ENCODE assay signal across 9 mouse cellular contexts in the genomic region with DNA sequence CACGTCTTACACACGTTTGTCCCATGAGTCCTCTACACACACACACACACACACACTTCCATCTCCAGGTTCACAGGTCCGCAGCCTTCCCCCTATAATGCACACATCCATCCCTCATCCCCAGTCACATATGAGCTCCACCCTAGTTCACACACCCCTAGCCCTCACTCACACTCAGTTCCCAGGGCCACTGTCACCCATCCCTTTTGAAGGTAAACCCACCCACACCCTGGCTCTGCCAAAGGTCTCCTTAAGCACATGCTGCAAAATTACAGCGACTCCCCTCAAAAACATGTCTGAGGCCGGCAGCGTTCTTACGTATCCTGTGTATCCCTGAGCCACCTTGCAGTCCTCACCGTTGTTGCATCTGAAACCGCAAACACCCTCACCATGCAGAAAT. TPM values are rescaled to one million over a fixed set of nuclear protein-coding genes. Genes with fewer than 3 reads are reported as not detected.
DNase-seq lines count a peak whose midpoint lies in the region; ATAC-seq and TF ChIP-seq lines count a peak whose summit lies in the region.
"Had no signal": no experiment of that assay in that cellular context is flagged by ENCODE, and none has a peak within 500 bp of the region (broad histone marks: within the 10 kb centered on the region; RNA-seq: fewer than 3 reads in every experiment).

No protein-coding gene starts in this region.

- H3K4me2 ChIP-seq in liver, embryonic 11.5 days = peak overlapping the region; percentile 82
- H3K4me2 ChIP-seq in forebrain, embryonic 13.5 days = peak overlapping the region; percentile 57
- peak overlapping the region; percentile 58 for H3K4me2 ChIP-seq in limb, embryonic 14.5 days (replicated peaks; ENCODE audit: low read depth, low read length, severe bottlenecking)
- peak overlapping the region; percentile 79 for H3K4me2 ChIP-seq in neural tube, embryonic 15.5 days

- peak overlapping the region; percentile 40 for H3K4me3 ChIP-seq in liver, embryonic 11.5 days (ENCODE audit: low read depth, low read length)
- H3K4me3 ChIP-seq in forebrain, embryonic 13.5 days = peak overlapping the region; percentile 35
- H3K4me3 ChIP-seq in limb, embryonic 14.5 days (replicated peaks; ENCODE audit: low read length) = peak overlapping the region; percentile 29; the same call in 1 of the 2 replicates
- H3K4me3 ChIP-seq in neural tube, embryonic 15.5 days (replicated peaks) = peak overlapping the region; percentile 54

- peaks cover 6% of the 10 kb centered on the region; the same call in 1 of the 2 replicates for H3K4me1 ChIP-seq in liver, embryonic 11.5 days (replicated peaks; ENCODE audit: control insufficient read depth, insufficient read depth, low read length)
- H3K4me1 ChIP-seq in forebrain, embryonic 13.5 days = peaks cover 26% of the 10 kb centered on the region
- peaks cover 3% of the 10 kb centered on the region; the same call in 1 of the 2 replicates for H3K4me1 ChIP-seq in limb, embryonic 14.5 days (ENCODE audit: control insufficient read depth, insufficient read depth, low read length)
- H3K4me1 ChIP-seq in neural tube, embryonic 15.5 days = peaks cover 26% of the 10 kb centered on the region

- no peak for ATAC-seq in liver, embryonic 11.5 days (replicated peaks; ENCODE audit: low FRiP score)
- no peak for ATAC-seq in forebrain, embryonic 13.5 days
- no peak for ATAC-seq in limb, embryonic 14.5 days (ENCODE audit: low FRiP score, low read depth)
- ATAC-seq in neural tube, embryonic 15.5 days (ENCODE audit: low FRiP score) = peak; percentile 18; the same call in 1 of the 2 replicates

- H3K27me3 ChIP-seq in liver, embryonic 11.5 days (replicated peaks; ENCODE audit: control insufficient read depth, insufficient read depth, low read length) = peaks cover 26% of the 10 kb centered on the region
- H3K27me3 ChIP-seq in forebrain, embryonic 13.5 days = peaks cover 38% of the 10 kb centered on the region
- peaks cover 25% of the 10 kb centered on the region for H3K27me3 ChIP-seq in limb, embryonic 14.5 days (ENCODE audit: control insufficient read depth, insufficient read depth, low read length)
- H3K27me3 ChIP-seq in neural tube, embryonic 15.5 days (replicated peaks) = peaks cover 27% of the 10 kb centered on the region; the same call in 1 of the 2 replicates

- 25% methylated on average over 9 of the region's 9 CpGs for WGBS in liver, embryonic 11.5 days
- WGBS in forebrain, embryonic 13.5 days = 23% methylated on average over 9 of the region's 9 CpGs
- WGBS in limb, embryonic 14.5 days = 25% methylated on average over 9 of the region's 9 CpGs
- 29% methylated on average over 9 of the region's 9 CpGs for WGBS in neural tube, embryonic 15.5 days

- H3K27ac ChIP-seq in liver, embryonic 11.5 days (ENCODE audit: low read depth, low read length) = no peak overlapping the region
- no peak overlapping the region for H3K27ac ChIP-seq in forebrain, embryonic 13.5 days
- no peak overlapping the region for H3K27ac ChIP-seq in limb, embryonic 14.5 days (replicated peaks; ENCODE audit: low read depth, low read length)
- no peak overlapping the region for H3K27ac ChIP-seq in neural tube, embryonic 15.5 days (replicated peaks)

- H3K36me3 ChIP-seq in liver, embryonic 11.5 days (ENCODE audit: control insufficient read depth, insufficient read depth, low read length) = no peaks in the 10 kb centered on the region
- 0 out of 2 replicates have a peak, but pooled peaks cover 3% of the 10 kb centered on the region for H3K36me3 ChIP-seq in forebrain, embryonic 13.5 days (ENCODE audit: poor library complexity, severe bottlenecking)
- H3K36me3 ChIP-seq in limb, embryonic 14.5 days (ENCODE audit: control insufficient read depth, insufficient read depth, low read length) = 0 out of 2 replicates have a peak, but pooled peaks cover 1% of the 10 kb centered on the region
- peaks cover under 1% of the 10 kb centered on the region; the same call in 1 of the 2 replicates for H3K36me3 ChIP-seq in neural tube, embryonic 15.5 days

- no peak for DNase-seq in liver, embryonic 11.5 days (ENCODE audit: low spot score)
- DNase-seq in liver = no peak
- no peak for DNase-seq in limb, embryonic 14.5 days (ENCODE audit: low spot score)
- DNase-seq in gastrocnemius, postnatal 4 days (ENCODE audit: low spot score in 2 of 2) = no peak
- DNase-seq in B cell, adult 2 months = no peak
- no peak for DNase-seq in left cerebral cortex, adult 9 months (ENCODE audit: low spot score in 2 of 2)
- DNase-seq: lung, postnatal 36 days had no signal

- no peak overlapping the region for H3K9ac ChIP-seq in liver, embryonic 11.5 days (ENCODE audit: low read depth, low read length)
- peak overlapping the region; percentile 54; the same call in 1 of the 2 replicates for H3K9ac ChIP-seq in forebrain, embryonic 13.5 days
- H3K9ac ChIP-seq in limb, embryonic 14.5 days (ENCODE audit: low read depth, low read length, severe bottlenecking) = peak overlapping the region; percentile 51; the same call in 1 of the 2 replicates
- peak overlapping the region; percentile 65 for H3K9ac ChIP-seq in neural tube, embryonic 15.5 days (replicated peaks)

- H3K9me3 ChIP-seq in liver, embryonic 11.5 days (ENCODE audit: control insufficient read depth, low read length) = peaks cover 2% of the 10 kb centered on the region; the same call in 1 of the 2 replicates
- H3K9me3 ChIP-seq in forebrain, embryonic 13.5 days (replicated peaks) = no peaks in the 10 kb centered on the region
- no peaks in the 10 kb centered on the region for H3K9me3 ChIP-seq in limb, embryonic 14.5 days (ENCODE audit: control insufficient read depth, low read length)
- no peaks in the 10 kb centered on the region for H3K9me3 ChIP-seq in neural tube, embryonic 15.5 days (replicated peaks)

- no peak for TF ChIP-seq POLR2A in limb, embryonic 14.5 days (IDR thresholded peaks at IDR 0.05; ENCODE audit: borderline replicate concordance, extremely low read depth, insufficient read depth, insufficient read length)

RNA-seq across cellular contexts. Expression of a gene that starts 0.7 kb away (rescaled TPM):
- polyA plus RNA-seq in liver, embryonic 11.5 days (2014; fragmentation: Nextera tagmentation; extraction: Ambion mirVana) = 2.5 and 3.3 TPM in 2 replicates
- 5.2 and 7.5 TPM in 2 replicates for polyA plus RNA-seq in forebrain, embryonic 13.5 days (2015; fragmentation: Nextera tagmentation; extraction: Ambion mirVana)
- 1.7 and 2.7 TPM in 2 replicates for polyA plus RNA-seq in limb, embryonic 14.5 days (2012; rRNA removed)
- 3.2 and 3.6 TPM in 2 replicates for polyA plus RNA-seq in limb, embryonic 14.5 days (2014; fragmentation: Nextera tagmentation; extraction: Ambion mirVana)
- 73.9 and 97.4 TPM in 2 replicates for polyA plus RNA-seq in neural tube, embryonic 15.5 days (2015; fragmentation: Nextera tagmentation; extraction: Ambion mirVana)
- total RNA-seq in gastrocnemius, postnatal 4 days (2021) = not detected

RNA-seq across cellular contexts. Expression of a gene that starts 6.3 kb away (rescaled TPM):
- 38.2 and 40.9 TPM in 2 replicates for polyA plus RNA-seq in liver, embryonic 11.5 days (2014; fragmentation: Nextera tagmentation; extraction: Ambion mirVana)
- polyA plus RNA-seq in forebrain, embryonic 13.5 days (2015; fragmentation: Nextera tagmentation; extraction: Ambion mirVana) = 40.2 and 48.4 TPM in 2 replicates
- 28.1 and 39.7 TPM in 2 replicates for polyA plus RNA-seq in limb, embryonic 14.5 days (2012; rRNA removed)
- polyA plus RNA-seq in limb, embryonic 14.5 days (2014; fragmentation: Nextera tagmentation; extraction: Ambion mirVana) = 25.1 and 29.2 TPM in 2 replicates
- polyA plus RNA-seq in neural tube, embryonic 15.5 days (2015; fragmentation: Nextera tagmentation; extraction: Ambion mirVana) = 42.9 and 46.9 TPM in 2 replicates
- total RNA-seq in gastrocnemius, postnatal 4 days (2021) = 10 to 100 TPM; 12.1 to 12.9 TPM

RNA-seq across cellular contexts. Expression of a gene that starts 12.5 kb away (rescaled TPM):
- polyA plus RNA-seq in liver, embryonic 11.5 days (2014; fragmentation: Nextera tagmentation; extraction: Ambion mirVana) = 14.4 and 16.4 TPM in 2 replicates
- 0.34 and 0.52 TPM in 2 replicates for polyA plus RNA-seq in forebrain, embryonic 13.5 days (2015; fragmentation: Nextera tagmentation; extraction: Ambion mirVana)
- polyA plus RNA-seq in limb, embryonic 14.5 days (2012; rRNA removed) = 16.8 and 19.1 TPM in 2 replicates
- polyA plus RNA-seq in limb, embryonic 14.5 days (2014; fragmentation: Nextera tagmentation; extraction: Ambion mirVana) = 2.5 and 3.6 TPM in 2 replicates
- 0.88 and 1.8 TPM in 2 replicates for polyA plus RNA-seq in neural tube, embryonic 15.5 days (2015; fragmentation: Nextera tagmentation; extraction: Ambion mirVana)
- 10 to 100 TPM; 21.4 to 24.6 TPM for total RNA-seq in gastrocnemius, postnatal 4 days (2021)

RNA-seq across cellular contexts. Expression of a gene that starts 15.3 kb away (rescaled TPM):
- 125 and 139 TPM in 2 replicates for polyA plus RNA-seq in liver, embryonic 11.5 days (2014; fragmentation: Nextera tagmentation; extraction: Ambion mirVana)
- 54.0 and 55.2 TPM in 2 replicates for polyA plus RNA-seq in forebrain, embryonic 13.5 days (2015; fragmentation: Nextera tagmentation; extraction: Ambion mirVana)
- polyA plus RNA-seq in limb, embryonic 14.5 days (2012; rRNA removed) = 64.9 and 77.1 TPM in 2 replicates
- polyA plus RNA-seq in limb, embryonic 14.5 days (2014; fragmentation: Nextera tagmentation; extraction: Ambion mirVana) = 63.0 and 71.2 TPM in 2 replicates
- polyA plus RNA-seq in neural tube, embryonic 15.5 days (2015; fragmentation: Nextera tagmentation; extraction: Ambion mirVana) = 36.8 and 55.4 TPM in 2 replicates
- total RNA-seq in gastrocnemius, postnatal 4 days (2021) = 10 to 100 TPM; 24.5 to 25.7 TPM

RNA-seq across cellular contexts. Expression of a gene that starts 15.5 kb away (rescaled TPM):
- polyA plus RNA-seq in liver, embryonic 11.5 days (2014; fragmentation: Nextera tagmentation; extraction: Ambion mirVana) = 34.2 and 35.5 TPM in 2 replicates
- polyA plus RNA-seq in forebrain, embryonic 13.5 days (2015; fragmentation: Nextera tagmentation; extraction: Ambion mirVana) = 48.1 and 49.0 TPM in 2 replicates
- polyA plus RNA-seq in limb, embryonic 14.5 days (2012; rRNA removed) = 67.0 and 91.1 TPM in 2 replicates
- 54.2 and 59.8 TPM in 2 replicates for polyA plus RNA-seq in limb, embryonic 14.5 days (2014; fragmentation: Nextera tagmentation; extraction: Ambion mirVana)
- polyA plus RNA-seq in neural tube, embryonic 15.5 days (2015; fragmentation: Nextera tagmentation; extraction: Ambion mirVana) = 39.6 and 49.5 TPM in 2 replicates
- 10 to 100 TPM; 55.6 to 55.8 TPM for total RNA-seq in gastrocnemius, postnatal 4 days (2021)
